ENCODE assay signal across 18 mouse cellular contexts in the genomic region with DNA sequence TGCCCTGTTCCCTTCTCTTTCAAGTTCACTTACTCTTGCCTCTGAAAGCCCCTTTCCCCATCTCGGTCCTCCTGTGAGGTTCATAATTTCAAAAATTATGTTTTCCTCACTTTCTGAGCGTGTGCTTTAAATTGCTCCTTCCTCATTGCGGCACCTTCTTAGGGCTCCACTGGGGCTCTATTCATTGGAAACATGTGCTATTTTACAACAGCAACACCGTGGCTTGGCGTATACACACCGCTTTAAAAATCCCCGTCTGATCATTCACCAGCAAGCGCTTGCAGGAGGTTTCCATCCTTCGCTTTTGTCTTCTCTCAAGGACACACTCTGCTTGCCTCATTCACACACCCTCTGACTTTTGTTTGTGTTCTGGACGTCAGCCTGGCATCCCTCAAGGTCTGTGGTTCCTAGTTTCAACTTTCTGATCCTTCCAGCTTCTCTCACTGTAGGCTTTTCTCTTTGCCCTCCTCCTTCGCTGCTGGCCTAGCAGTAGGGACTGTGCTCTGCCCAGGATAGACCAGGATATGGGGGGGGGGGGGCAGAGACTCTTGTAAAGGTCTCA.
DNase-seq lines count a peak whose midpoint lies in the region; ATAC-seq and TF ChIP-seq lines count a peak whose summit lies in the region.
"Had no signal": no experiment of that assay in that cellular context is flagged by ENCODE, and none has a peak within 500 bp of the region (broad histone marks: within the 10 kb centered on the region; RNA-seq: fewer than 3 reads in every experiment).

No protein-coding gene starts in this region.

- 0 out of 2 replicates have a peak overlapping the region, but pooled peaks have one; percentile 30 for H3K27ac ChIP-seq in neural tube, embryonic 15.5 days (replicated peaks)
- H3K27ac ChIP-seq in midbrain, embryonic 13.5 days, result no peak overlapping the region
- H3K27ac ChIP-seq in lung, postnatal 0 days (ENCODE audit: low read length), result no peak overlapping the region
- H3K27ac ChIP-seq: embryonic facial prominence, embryonic 13.5 days; forebrain, embryonic 12.5 days; heart, adult 2 months; hindbrain, embryonic 12.5 days had no signal

- 45% methylated on average over 11 of the region's 11 CpGs for WGBS in neural tube, embryonic 15.5 days
- WGBS in midbrain, embryonic 13.5 days, result 70% methylated on average over 11 of the region's 11 CpGs
- 74% methylated on average over 11 of the region's 11 CpGs for WGBS in lung, postnatal 0 days

- no peak for TF ChIP-seq EP300 in lung, postnatal 0 days (IDR thresholded peaks at IDR 0.05)

- no peak overlapping the region for H3K4me3 ChIP-seq in neural tube, embryonic 15.5 days (replicated peaks)
- no peak overlapping the region for H3K4me3 ChIP-seq in midbrain, embryonic 13.5 days (replicated peaks)
- no peak overlapping the region for H3K4me3 ChIP-seq in lung, postnatal 0 days (ENCODE audit: low read depth, low read length)
- H3K4me3 ChIP-seq: embryonic facial prominence, embryonic 13.5 days; forebrain, embryonic 12.5 days; heart, adult 2 months; heart, embryonic 12.5 days; hindbrain, embryonic 12.5 days had no signal

- H3K9ac ChIP-seq in neural tube, embryonic 15.5 days (replicated peaks), result no peak overlapping the region
- H3K9ac ChIP-seq in midbrain, embryonic 13.5 days (replicated peaks), result no peak overlapping the region
- H3K9ac ChIP-seq in lung, postnatal 0 days (replicated peaks; ENCODE audit: low read depth), result no peak overlapping the region
- H3K9ac ChIP-seq: embryonic facial prominence, embryonic 13.5 days; forebrain, embryonic 12.5 days; heart, embryonic 12.5 days; hindbrain, embryonic 12.5 days had no signal

- TF ChIP-seq CTCF in lung, postnatal 0 days (IDR thresholded peaks at IDR 0.05), result no peak

- H3K27me3 ChIP-seq in neural tube, embryonic 15.5 days (replicated peaks), result no peaks in the 10 kb centered on the region
- H3K27me3 ChIP-seq in midbrain, embryonic 13.5 days, result no peaks in the 10 kb centered on the region
- H3K27me3 ChIP-seq in lung, postnatal 0 days (replicated peaks; ENCODE audit: insufficient read depth, low read length), result no peaks in the 10 kb centered on the region
- H3K27me3 ChIP-seq: embryonic facial prominence, embryonic 13.5 days; forebrain, embryonic 12.5 days; hindbrain, embryonic 12.5 days had no signal

- ATAC-seq in neural tube, embryonic 15.5 days (ENCODE audit: low FRiP score), result peak; percentile 70
- ATAC-seq in midbrain, embryonic 13.5 days, result no peak
- ATAC-seq in lung, postnatal 0 days, result no peak
- ATAC-seq: forebrain, embryonic 16.5 days; hindbrain, embryonic 16.5 days; inflammation-experienced regulatory T-cells, adult 6 months had no signal

- H3K9me3 ChIP-seq in neural tube, embryonic 15.5 days (replicated peaks), result no peaks in the 10 kb centered on the region
- H3K9me3 ChIP-seq in midbrain, embryonic 13.5 days, result no peaks in the 10 kb centered on the region
- no peaks in the 10 kb centered on the region for H3K9me3 ChIP-seq in lung, postnatal 0 days (ENCODE audit: low read length)
- H3K9me3 ChIP-seq: embryonic facial prominence, embryonic 13.5 days; forebrain, embryonic 12.5 days; heart, embryonic 12.5 days; hindbrain, embryonic 12.5 days had no signal

- H3K4me1 ChIP-seq in neural tube, embryonic 15.5 days, result peaks cover 8% of the 10 kb centered on the region
- H3K4me1 ChIP-seq in midbrain, embryonic 13.5 days (replicated peaks), result 0 out of 2 replicates have a peak, but pooled peaks cover 3% of the 10 kb centered on the region
- H3K4me1 ChIP-seq in lung, postnatal 0 days (ENCODE audit: insufficient read depth, low read depth, low read length), result no peaks in the 10 kb centered on the region
- H3K4me1 ChIP-seq: embryonic facial prominence, embryonic 13.5 days; forebrain, embryonic 12.5 days; heart, embryonic 12.5 days; hindbrain, embryonic 12.5 days had no signal

- H3K36me3 ChIP-seq in neural tube, embryonic 15.5 days, result peaks cover 21% of the 10 kb centered on the region
- H3K36me3 ChIP-seq in midbrain, embryonic 13.5 days, result no peaks in the 10 kb centered on the region
- H3K36me3 ChIP-seq in lung, postnatal 0 days (ENCODE audit: insufficient read depth, low read length), result no peaks in the 10 kb centered on the region
- H3K36me3 ChIP-seq: embryonic facial prominence, embryonic 13.5 days; forebrain, embryonic 12.5 days; heart, embryonic 12.5 days; hindbrain, embryonic 12.5 days had no signal

- H3K4me2 ChIP-seq in neural tube, embryonic 15.5 days, result peak overlapping the region; percentile 3; the same call in 1 of the 2 replicates
- H3K4me2 ChIP-seq in midbrain, embryonic 13.5 days (replicated peaks), result no peak overlapping the region
- no peak overlapping the region for H3K4me2 ChIP-seq in lung, postnatal 0 days (replicated peaks; ENCODE audit: low read depth, low read length)
- H3K4me2 ChIP-seq: embryonic facial prominence, embryonic 13.5 days; forebrain, embryonic 12.5 days; heart, embryonic 12.5 days; hindbrain, embryonic 12.5 days had no signal

- peak; percentile 71 to 88 for DNase-seq in adrenal gland, adult (ENCODE audit: inconsistent age in 2 of 2, low spot score in 1 of 2)
- DNase-seq in adrenal gland, adult 2 months, result peak; percentile 81
- peak; percentile 39 for DNase-seq in adrenal gland, postnatal 25 days
- DNase-seq in lung, postnatal 0 days (ENCODE audit: low spot score), result no peak
- DNase-seq: cerebellum, adult 11-12 months; cerebellum, adult 9-11 months; cerebellum, postnatal 36 days; gastrocnemius, postnatal 10 days; heart, adult 2 months had no signal
